Comparison of ENCODE assay signal across 7 mouse cellular contexts in genomic region chr2:154651363-154651762, GRCm38 (mm10). TPM values are rescaled to one million over a fixed set of nuclear protein-coding genes. Genes with fewer than 3 reads are reported as not detected.
A peak's percentile ranks its signal among the peaks of the same experiment; 100 is the strongest.
DNase-seq lines count a peak whose midpoint lies in the region; ATAC-seq and TF ChIP-seq lines count a peak whose summit lies in the region.

Gene Chmp4b, plus strand, starts transcription at chr2:154651705.

- no peak within 1 kb of the TSS for H3K9ac ChIP-seq in liver, embryonic 13.5 days
- H3K9ac ChIP-seq in neural tube, embryonic 14.5 days (replicated peaks; ENCODE audit: low read depth, low read length): no peak within 1 kb of the TSS

- H3K36me3 ChIP-seq in kidney, adult 2 months (ENCODE audit: control insufficient read depth, insufficient read depth, low read length): no peaks in the 10 kb centered on the region
- no peaks in the 10 kb centered on the region for H3K36me3 ChIP-seq in liver, embryonic 13.5 days
- H3K36me3 ChIP-seq in neural tube, embryonic 14.5 days (ENCODE audit: control insufficient read depth, insufficient read depth, low read length): no peaks in the 10 kb centered on the region

- H3K4me3 ChIP-seq in kidney, adult 2 months (ENCODE audit: insufficient read depth, low read depth, low read length): no peak within 1 kb of the TSS
- no peak within 1 kb of the TSS for H3K4me3 ChIP-seq in liver, embryonic 13.5 days (replicated peaks)
- H3K4me3 ChIP-seq in neural tube, embryonic 14.5 days (ENCODE audit: low read depth, low read length): no peak within 1 kb of the TSS

- no peak for TF ChIP-seq POLR2A in kidney, adult 2 months (IDR thresholded peaks at IDR 0.05; ENCODE audit: low read depth, low read length)

- no peak for ATAC-seq in liver, embryonic 13.5 days (ENCODE audit: low read depth)
- ATAC-seq in neural tube, embryonic 14.5 days (ENCODE audit: low read depth): no peak

- no peaks in the 10 kb centered on the region for H3K9me3 ChIP-seq in liver, embryonic 13.5 days (replicated peaks)
- H3K9me3 ChIP-seq in neural tube, embryonic 14.5 days (ENCODE audit: control insufficient read depth, low read length): no peaks in the 10 kb centered on the region

- TF ChIP-seq CTCF in kidney, adult 2 months (conservative IDR thresholded peaks at IDR 0.05; ENCODE audit: insufficient read depth, insufficient read length, low read depth, low read length): no peak

- H3K27me3 ChIP-seq in kidney, adult 2 months (replicated peaks; ENCODE audit: control insufficient read depth, insufficient read depth, low read length): no peaks in the 10 kb centered on the region
- H3K27me3 ChIP-seq in liver, embryonic 13.5 days: no peaks in the 10 kb centered on the region
- no peaks in the 10 kb centered on the region for H3K27me3 ChIP-seq in neural tube, embryonic 14.5 days (ENCODE audit: control insufficient read depth, insufficient read depth, low read length)

- no peak for DNase-seq in adrenal gland, adult 8-10 months
- DNase-seq in embryo, embryonic 10.5 days (ENCODE audit: low spot score): peak; percentile 28
- DNase-seq in gonadal fat pad, adult 2 months (ENCODE audit: low read depth): no peak
- DNase-seq in kidney, adult 2 months: peak; percentile 79
- no peak for DNase-seq in liver, embryonic 13.5 days
- DNase-seq in ovary, adult 18-20 months (ENCODE audit: low spot score): no peak

- 49% methylated on average over 8 of the region's 8 CpGs for WGBS in kidney, adult 2 months
- 41% methylated on average over 8 of the region's 8 CpGs for WGBS in liver, embryonic 13.5 days (ENCODE audit: insufficient replicate concordance)
- WGBS in neural tube, embryonic 14.5 days: 63% methylated on average over 8 of the region's 8 CpGs

- H3K4me2 ChIP-seq in liver, embryonic 13.5 days: no peak within 1 kb of the TSS
- no peak within 1 kb of the TSS for H3K4me2 ChIP-seq in neural tube, embryonic 14.5 days (ENCODE audit: low read depth, low read length)

- peak within 1 kb of the TSS; percentile 97 for H3K27ac ChIP-seq in kidney, adult 2 months (ENCODE audit: insufficient read depth, low read depth, low read length)
- H3K27ac ChIP-seq in liver, embryonic 13.5 days: no peak within 1 kb of the TSS
- no peak within 1 kb of the TSS for H3K27ac ChIP-seq in neural tube, embryonic 14.5 days (ENCODE audit: low read depth, low read length)

- H3K4me1 ChIP-seq in kidney, adult 2 months (ENCODE audit: control insufficient read depth, insufficient read depth, low read length): peaks cover 9% of the 10 kb centered on the region; the same call in 1 of the 2 replicates
- H3K4me1 ChIP-seq in liver, embryonic 13.5 days (replicated peaks): peaks cover 19% of the 10 kb centered on the region
- H3K4me1 ChIP-seq in neural tube, embryonic 14.5 days (ENCODE audit: control insufficient read depth, insufficient read depth, low read length): no peaks in the 10 kb centered on the region

RNA-seq across cellular contexts. Expression of gene Chmp4b, which starts in this region (rescaled TPM):
- 100 to 1,000 TPM; 224 to 310 (median 256) TPM for total RNA-seq in adrenal gland, adult 8-10 months (2022)
- 111 and 177 TPM in 2 replicates for polyA plus RNA-seq in gonadal fat pad, adult 2 months (2012; rRNA removed)
- 71.9 and 102 TPM in 2 replicates for polyA plus RNA-seq in kidney, adult 2 months (2012; rRNA removed)
- 15.0 and 17.5 TPM in 2 replicates for polyA plus RNA-seq in liver, embryonic 13.5 days (2015; fragmentation: Nextera tagmentation; extraction: Ambion mirVana)
- 15.5 and 16.6 TPM in 2 replicates for polyA plus RNA-seq in neural tube, embryonic 14.5 days (2014; fragmentation: Nextera tagmentation; extraction: Ambion mirVana)

Comparison
In these comparisons a context has a peak if more than half of its experiments do, and no peak if none do; other contexts are left out.
1. DNase-seq: peak in embryo, embryonic 10.5 days (single experiment) and kidney, adult 2 months (single experiment); none in adrenal gland, adult 8-10 months (single experiment), gonadal fat pad, adult 2 months (single experiment), liver, embryonic 13.5 days (single experiment) and ovary, adult 18-20 months (single experiment).